Mouse (Mus musculus) layer of hippocampus, postnatal 36 days (tissue): Measurements from ENCODE around the gene Prmt2. TPM values are rescaled to one million over a fixed set of nuclear protein-coding genes. Genes with fewer than 3 reads are reported as not detected.

Experiments
- DNase-seq, 2 experiments: peaks; one replicate each; pipeline ENCODE4 v3.0.0; 2022
- total RNA-seq, 2 experiments: library from RNA; stranded (reverse); gene quantifications; 2 replicates each; pipeline ENCODE4 v1.2.3; 2021

Gene Prmt2
- total RNA-seq = 10 to 100 TPM; 75.6 to 83.2 TPM

- peak; percentile 90 for DNase-seq
These were observed at the start of gene Prmt2 for GRCm38 (mm10) chr10:76237341-76238225. TSS of gene Prmt2 (minus strand) at chr10:76237865.

GRCm38 (mm10) chr10:76278541-76279097 is 41.0 kb upstream of the Prmt2 start:
- DNase-seq = no peak

GRCm38 (mm10) chr10:76275256-76275655 is 37.6 kb upstream of the Prmt2 start:
- no peak for DNase-seq

GRCm38 (mm10) chr10:76271238-76271637 is 33.6 kb upstream of the Prmt2 start:
- no peak for DNase-seq

- DNase-seq = no peak
These were observed 24.8 kb upstream of the Prmt2 start for GRCm38 (mm10) chr10:76262431-76262830.

- DNase-seq = no peak
These were observed 23.8 kb upstream of the Prmt2 start for GRCm38 (mm10) chr10:76261447-76261846.

GRCm38 (mm10) chr10:76260358-76261059 is 22.8 kb upstream of the Prmt2 start:
- DNase-seq = no peak

- DNase-seq = no peak
These were observed 22.0 kb upstream of the Prmt2 start for GRCm38 (mm10) chr10:76259566-76260232.

- DNase-seq = no peak
These were observed 20.2 kb upstream of the Prmt2 start for GRCm38 (mm10) chr10:76257719-76258390.

GRCm38 (mm10) chr10:76257231-76257630 is 19.6 kb upstream of the Prmt2 start:
- no peak for DNase-seq

GRCm38 (mm10) chr10:76255617-76256016 is 18.0 kb upstream of the Prmt2 start:
- no peak for DNase-seq

- peak in 1 of 2 experiments; percentile 40 for DNase-seq
These were observed 15.9 kb upstream of the Prmt2 start, which contains the start of gene S100b for GRCm38 (mm10) chr10:76253536-76253935. TSS of gene S100b (plus strand) at chr10:76253853.

- no peak for DNase-seq
These were observed 15.4 kb upstream of the Prmt2 start for GRCm38 (mm10) chr10:76253079-76253478.

GRCm38 (mm10) chr10:76250870-76251269 is 13.2 kb upstream of the Prmt2 start:
- DNase-seq = no peak

- DNase-seq = no peak
These were observed 10.9 kb upstream of the Prmt2 start for GRCm38 (mm10) chr10:76248647-76248968.

GRCm38 (mm10) chr10:76247960-76248646 is 10.4 kb upstream of the Prmt2 start:
- DNase-seq = no peak

- no peak for DNase-seq
These were observed 8.9 kb upstream of the Prmt2 start for GRCm38 (mm10) chr10:76246601-76247000.

GRCm38 (mm10) chr10:76245106-76245505 is 7.4 kb upstream of the Prmt2 start:
- DNase-seq = no peak

GRCm38 (mm10) chr10:76239401-76239800 is 1.7 kb upstream of the Prmt2 start:
- no peak for DNase-seq

GRCm38 (mm10) chr10:76229627-76230026 is 8.0 kb downstream of the Prmt2 start:
- DNase-seq = no peak

- no peak for DNase-seq
These were observed 11.7 kb downstream of the Prmt2 start for GRCm38 (mm10) chr10:76225944-76226343.

- DNase-seq = no peak
These were observed 19.4 kb downstream of the Prmt2 start for GRCm38 (mm10) chr10:76218240-76218639.
